Mouse (Mus musculus) bone marrow, adult 2 months (tissue): ENCODE results near the gene C2cd4d.

Source experiments
- CTCF ChIP-seq: fragments of 200-500 bp; IDR thresholded peaks from 2 replicates; pipeline ENCODE4 v1.5.1; 2011; ENCODE audit warnings: low read length, control low read depth; ENCODE audit not compliant: control insufficient read depth, insufficient read depth
- POLR2A ChIP-seq: fragments of 200-500 bp; IDR thresholded peaks from 2 replicates; pipeline ENCODE4 v1.6.1; 2011; ENCODE audit warnings: low read depth, mild to moderate bottlenecking, control low read depth, low read length, borderline replicate concordance; ENCODE audit not compliant: control insufficient read depth

- TF ChIP-seq CTCF, result no peak
- TF ChIP-seq POLR2A, result no peak
These were observed 40.2 kb downstream of the C2cd4d start for GRCm38 (mm10) chr3:94402451-94402850.
